In genomic region chr19:26473211-26473610, GRCm38 (mm10) we compare ENCODE assay signal across 26 mouse cellular contexts.
A peak's percentile ranks its signal among the peaks of the same experiment; 100 is the strongest.
DNase-seq lines count a peak whose midpoint lies in the region; ATAC-seq and TF ChIP-seq lines count a peak whose summit lies in the region.
"Had no signal": no experiment of that assay in that cellular context is flagged by ENCODE, and none has a peak within 500 bp of the region (broad histone marks: within the 10 kb centered on the region; RNA-seq: fewer than 3 reads in every experiment).

No protein-coding gene starts in this region.

- TF ChIP-seq EP300 in stomach, postnatal 0 days (optimal IDR thresholded peaks at IDR 0.05) = no peak

- no peak overlapping the region for H3K4me2 ChIP-seq in kidney, embryonic 15.5 days
- no peak overlapping the region for H3K4me2 ChIP-seq in stomach, embryonic 15.5 days
- no peak overlapping the region for H3K4me2 ChIP-seq in stomach, postnatal 0 days (replicated peaks; ENCODE audit: low read depth)
- H3K4me2 ChIP-seq: embryonic facial prominence, embryonic 12.5 days; forebrain, embryonic 12.5 days had no signal

- H3K27ac ChIP-seq in kidney, adult 2 months (ENCODE audit: insufficient read depth, low read depth, low read length) = no peak overlapping the region
- H3K27ac ChIP-seq in kidney, embryonic 15.5 days = no peak overlapping the region
- H3K27ac ChIP-seq in stomach, embryonic 15.5 days = 0 out of 2 replicates have a peak overlapping the region, but pooled peaks have one; percentile 42
- no peak overlapping the region for H3K27ac ChIP-seq in stomach, postnatal 0 days (replicated peaks)
- H3K27ac ChIP-seq: embryonic facial prominence, embryonic 10.5 days; embryonic facial prominence, embryonic 12.5 days; forebrain, embryonic 10.5 days; forebrain, embryonic 12.5 days had no signal

- no peak overlapping the region for H3K9ac ChIP-seq in kidney, embryonic 15.5 days
- H3K9ac ChIP-seq in stomach, embryonic 15.5 days = no peak overlapping the region
- H3K9ac ChIP-seq in stomach, postnatal 0 days (ENCODE audit: low read length) = no peak overlapping the region
- H3K9ac ChIP-seq: embryonic facial prominence, embryonic 12.5 days; forebrain, embryonic 12.5 days had no signal

- intact Hi-C loops in heart, postnatal 14 days (cut with DNase I) = no loop called here

- no peak for ATAC-seq in kidney, embryonic 15.5 days (replicated peaks; ENCODE audit: low FRiP score)
- no peak for ATAC-seq in stomach, embryonic 15.5 days (ENCODE audit: insufficient read depth, low FRiP score, low read depth)
- no peak for ATAC-seq in stomach, postnatal 0 days (ENCODE audit: low FRiP score, low TSS enrichment)
- ATAC-seq: activated CD4-positive, CD25-positive, alpha-beta regulatory T cell, adult 4 months; CD4-positive, CD25-positive, alpha-beta regulatory T cell, adult 4 months; forebrain, embryonic 14.5 days; Patski had no signal

- no peaks in the 10 kb centered on the region for H3K36me3 ChIP-seq in kidney, adult 2 months (ENCODE audit: control insufficient read depth, insufficient read depth, low read length)
- no peaks in the 10 kb centered on the region for H3K36me3 ChIP-seq in kidney, embryonic 15.5 days
- H3K36me3 ChIP-seq in stomach, embryonic 15.5 days = no peaks in the 10 kb centered on the region
- H3K36me3 ChIP-seq in stomach, postnatal 0 days (ENCODE audit: control insufficient read depth, insufficient read depth, low read length) = no peaks in the 10 kb centered on the region
- H3K36me3 ChIP-seq: embryonic facial prominence, embryonic 10.5 days; embryonic facial prominence, embryonic 12.5 days; forebrain, embryonic 10.5 days; forebrain, embryonic 12.5 days; G1E had no signal

- TF ChIP-seq CTCF in kidney, adult 2 months (conservative IDR thresholded peaks at IDR 0.05; ENCODE audit: insufficient read depth, insufficient read length, low read depth, low read length) = no peak
- TF ChIP-seq CTCF in stomach, postnatal 0 days (IDR thresholded peaks at IDR 0.05; ENCODE audit: low read depth) = no peak

- H3K27me3 ChIP-seq in kidney, adult 2 months (replicated peaks; ENCODE audit: control insufficient read depth, insufficient read depth, low read length) = no peaks in the 10 kb centered on the region
- no peaks in the 10 kb centered on the region for H3K27me3 ChIP-seq in kidney, embryonic 15.5 days
- no peaks in the 10 kb centered on the region for H3K27me3 ChIP-seq in stomach, embryonic 15.5 days (replicated peaks)
- no peaks in the 10 kb centered on the region for H3K27me3 ChIP-seq in stomach, postnatal 0 days (ENCODE audit: control insufficient read depth, insufficient read depth, low read length)
- H3K27me3 ChIP-seq: CH12.LX; embryonic facial prominence, embryonic 12.5 days; forebrain, embryonic 12.5 days had no signal

- WGBS in kidney, adult 2 months = 62% methylated on average over 3 of the region's 3 CpGs
- WGBS in kidney, embryonic 15.5 days = 75% methylated on average over 3 of the region's 3 CpGs
- WGBS in stomach, embryonic 15.5 days = 72% methylated on average over 3 of the region's 3 CpGs
- WGBS in stomach, postnatal 0 days = 66% methylated on average over 3 of the region's 3 CpGs

- no peaks in the 10 kb centered on the region for H3K4me1 ChIP-seq in kidney, adult 2 months (ENCODE audit: control insufficient read depth, insufficient read depth, low read length)
- peaks cover 4% of the 10 kb centered on the region; the same call in 1 of the 2 replicates for H3K4me1 ChIP-seq in kidney, embryonic 15.5 days
- H3K4me1 ChIP-seq in stomach, embryonic 15.5 days = peaks cover 5% of the 10 kb centered on the region; the same call in 1 of the 2 replicates
- no peaks in the 10 kb centered on the region for H3K4me1 ChIP-seq in stomach, postnatal 0 days (replicated peaks; ENCODE audit: control insufficient read depth, insufficient read depth)

- H3K4me3 ChIP-seq in kidney, adult 2 months (ENCODE audit: insufficient read depth, low read depth, low read length) = no peak overlapping the region
- H3K4me3 ChIP-seq in kidney, embryonic 15.5 days (replicated peaks) = no peak overlapping the region
- H3K4me3 ChIP-seq in stomach, embryonic 15.5 days (replicated peaks) = no peak overlapping the region
- H3K4me3 ChIP-seq in stomach, postnatal 0 days (ENCODE audit: low read depth, low read length) = no peak overlapping the region
- H3K4me3 ChIP-seq: embryonic facial prominence, embryonic 10.5 days; embryonic facial prominence, embryonic 12.5 days; forebrain, embryonic 10.5 days; forebrain, embryonic 12.5 days had no signal

- H3K9me3 ChIP-seq in kidney, embryonic 15.5 days (replicated peaks) = no peaks in the 10 kb centered on the region
- no peaks in the 10 kb centered on the region for H3K9me3 ChIP-seq in stomach, embryonic 15.5 days
- H3K9me3 ChIP-seq in stomach, postnatal 0 days (ENCODE audit: control insufficient read depth, low read length) = no peaks in the 10 kb centered on the region
- H3K9me3 ChIP-seq: embryonic facial prominence, embryonic 10.5 days; embryonic facial prominence, embryonic 12.5 days; forebrain, embryonic 10.5 days; forebrain, embryonic 12.5 days; G1E had no signal

- DNase-seq in heart, adult 11 months = peak; percentile 16
- DNase-seq in heart, postnatal 14 days = no peak
- peak; percentile 4 for DNase-seq in kidney, adult 2 months
- DNase-seq in stomach, postnatal 0 days (ENCODE audit: low spot score) = no peak
- DNase-seq in lung, adult 18-20 months = no peak
- DNase-seq: adrenal gland, adult 8-10 months; adrenal gland, postnatal 14 days; adrenal gland, postnatal 36 days; B cell, adult 2 months; cerebellum, adult 11-12 months; cerebellum, adult 2 months; cerebellum, adult 9-10 months; cerebellum, postnatal 10 days; cerebellum, postnatal 25 days had no signal

- no peak for TF ChIP-seq POLR2A in kidney, adult 2 months (IDR thresholded peaks at IDR 0.05; ENCODE audit: low read depth, low read length)

Comparison
In these comparisons a context has a peak if more than half of its experiments do, and no peak if none do; other contexts are left out.
1. DNase-seq: peak in heart, adult 11 months (single experiment) and kidney, adult 2 months (single experiment); none in heart, postnatal 14 days (0 of 2), stomach, postnatal 0 days (single experiment) and lung, adult 18-20 months (0 of 2).